Mouse (Mus musculus) kidney, embryonic 16.5 days (tissue): ENCODE measurements at regions not wholly inside any gene's neighbourhood (a gene's known extent, or its start where the extent isn't known, plus 50 kb on each side); places are given as distances from the start of the nearest gene placed in this dataset.

Experiments used
- ATAC-seq: fragments of 200-750 bp; cut with Nextera tagmentation; 2 replicates; pipeline ENCODE4 v1.8.0; 2017; ENCODE audit warnings: moderate TSS enrichment; ENCODE audit not compliant: low FRiP score, low TSS enrichment
- H3K27ac ChIP-seq: fragments of 300-500 bp; sonication (generic); 2 replicates; pipeline ENCODE4 v1.5.1; 2014; ENCODE audit warnings: low read length
- H3K27me3 ChIP-seq: fragments of 300-500 bp; sonication (generic); 2 replicates; pipeline ENCODE4 v1.6.1; 2014; ENCODE audit warnings: low read length, control low read depth, mixed read lengths; ENCODE audit not compliant: insufficient read depth
- H3K36me3 ChIP-seq: fragments of 300-500 bp; sonication (generic); 2 replicates; pipeline ENCODE4 v1.6.1; 2014; ENCODE audit warnings: low read length, control low read depth, mixed read lengths; ENCODE audit not compliant: insufficient read depth
- H3K4me1 ChIP-seq: fragments of 300-500 bp; sonication (generic); 2 replicates; pipeline ENCODE4 v1.6.1; 2014; ENCODE audit warnings: low read length, control low read depth, mixed read lengths; ENCODE audit not compliant: insufficient read depth
- H3K4me2 ChIP-seq: fragments of 300-500 bp; sonication (generic); replicated peaks from 2 replicates; pipeline ENCODE4 v1.6.1; 2014; ENCODE audit warnings: low read depth, low read length
- H3K4me3 ChIP-seq: fragments of 300-500 bp; sonication (generic); 2 replicates; pipeline ENCODE4 v1.5.1; 2014; ENCODE audit warnings: mild to moderate bottlenecking, low read length
- H3K9ac ChIP-seq: fragments of 300-500 bp; sonication (generic); replicated peaks from 2 replicates; pipeline ENCODE4 v1.6.1; 2014; ENCODE audit warnings: low read length
- H3K9me3 ChIP-seq: fragments of 300-500 bp; sonication (generic); 2 replicates; pipeline ENCODE4 v1.6.1; 2016; ENCODE audit warnings: low read length, control low read depth
- WGBS: fragments of 180-500 bp; shearing (Covaris S2); extraction: QIAGEN DNeasy Blood & Tissue Kit; methylation state at CpG from one replicate; pipeline ENCODE4 v1.1.7; 2014; 5-methylcytosine and 5-hydroxymethylcytosine counted together

- H3K27me3 ChIP-seq: no peaks in the 10 kb centered on the region
- H3K36me3 ChIP-seq: no peaks in the 10 kb centered on the region
- no peak overlapping the region for H3K27ac ChIP-seq
- no peaks in the 10 kb centered on the region for H3K4me1 ChIP-seq
- H3K9ac ChIP-seq: no peak overlapping the region
- WGBS: 91% methylated on average over 3 of the region's 3 CpGs
- no peak overlapping the region for H3K4me2 ChIP-seq
- H3K9me3 ChIP-seq: no peaks in the 10 kb centered on the region
- no peak for ATAC-seq
- H3K4me3 ChIP-seq: no peak overlapping the region
Measured at GRCm38 (mm10) chr6:102977122-102977521, 404.2 kb upstream of the Cntn3 start.

- WGBS: 66% methylated on average over 2 of the region's 2 CpGs
- H3K9me3 ChIP-seq: no peaks in the 10 kb centered on the region
- ATAC-seq: no peak
- no peaks in the 10 kb centered on the region for H3K27me3 ChIP-seq
- H3K4me3 ChIP-seq: no peak overlapping the region
- H3K27ac ChIP-seq: no peak overlapping the region
- no peaks in the 10 kb centered on the region for H3K4me1 ChIP-seq
- no peaks in the 10 kb centered on the region for H3K36me3 ChIP-seq
- no peak overlapping the region for H3K9ac ChIP-seq
- H3K4me2 ChIP-seq: no peak overlapping the region
Measured at GRCm38 (mm10) chr6:103023326-103023725, 450.4 kb upstream of the Cntn3 start.

DNA sequence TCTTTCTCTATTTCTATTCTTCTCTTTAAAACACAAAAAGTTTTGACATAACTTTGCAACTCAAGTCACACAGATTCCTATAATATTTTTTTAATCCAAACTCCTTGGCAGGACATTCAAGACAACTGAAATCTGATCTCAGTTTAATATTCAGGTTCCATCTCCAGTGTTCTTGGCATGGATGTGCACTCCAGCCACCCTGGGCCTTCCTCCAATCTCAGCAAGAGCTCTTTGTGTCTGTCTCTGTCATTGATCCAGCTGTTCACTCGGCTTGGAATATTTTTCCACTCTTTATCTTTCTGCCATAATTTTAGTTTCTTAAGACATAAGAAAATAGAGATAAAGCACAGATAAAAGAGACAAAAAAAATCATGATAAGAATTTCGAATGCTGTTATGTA lies 451.1 kb upstream of the Cntn3 start:
- H3K36me3 ChIP-seq: no peaks in the 10 kb centered on the region
- no peak overlapping the region for H3K4me3 ChIP-seq
- WGBS: 67% methylated on average over 2 of the region's 2 CpGs
- H3K4me2 ChIP-seq: no peak overlapping the region
- H3K27ac ChIP-seq: no peak overlapping the region
- H3K9me3 ChIP-seq: no peaks in the 10 kb centered on the region
- H3K27me3 ChIP-seq: no peaks in the 10 kb centered on the region
- H3K9ac ChIP-seq: no peak overlapping the region
- no peak for ATAC-seq
- H3K4me1 ChIP-seq: no peaks in the 10 kb centered on the region

DNA sequence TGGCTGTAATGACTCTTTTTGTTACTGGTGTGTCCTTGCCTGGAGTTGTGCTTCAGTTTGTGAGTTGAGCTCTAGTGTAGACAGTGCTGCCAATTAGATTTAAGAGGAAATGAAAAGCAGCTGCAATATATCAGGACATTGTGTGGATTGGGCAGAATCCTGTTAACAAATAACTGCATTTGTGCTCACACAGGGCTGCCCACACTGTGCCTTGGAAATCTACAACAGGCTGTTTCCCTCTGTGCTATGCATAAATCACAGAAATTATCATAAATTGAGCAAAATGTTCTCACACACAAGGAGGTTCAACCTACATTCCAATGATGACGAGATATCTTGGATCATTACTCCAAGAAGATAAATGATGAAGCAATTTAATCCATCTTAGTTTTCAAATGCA lies 455.2 kb upstream of the Cntn3 start:
- Histone ChIP-seq H3K36me3 (no peaks in the 10 kb centered on the region), H3K4me3 (no peak overlapping the region), H3K27ac (no peak overlapping the region), H3K27me3 (no peaks in the 10 kb centered on the region), H3K9me3 (no peaks in the 10 kb centered on the region), H3K4me2 (no peak overlapping the region), H3K4me1 (no peaks in the 10 kb centered on the region), H3K9ac (no peak overlapping the region)
- no peak for ATAC-seq
- 64% methylated on average over 1 of the region's 1 CpGs for WGBS

DNA sequence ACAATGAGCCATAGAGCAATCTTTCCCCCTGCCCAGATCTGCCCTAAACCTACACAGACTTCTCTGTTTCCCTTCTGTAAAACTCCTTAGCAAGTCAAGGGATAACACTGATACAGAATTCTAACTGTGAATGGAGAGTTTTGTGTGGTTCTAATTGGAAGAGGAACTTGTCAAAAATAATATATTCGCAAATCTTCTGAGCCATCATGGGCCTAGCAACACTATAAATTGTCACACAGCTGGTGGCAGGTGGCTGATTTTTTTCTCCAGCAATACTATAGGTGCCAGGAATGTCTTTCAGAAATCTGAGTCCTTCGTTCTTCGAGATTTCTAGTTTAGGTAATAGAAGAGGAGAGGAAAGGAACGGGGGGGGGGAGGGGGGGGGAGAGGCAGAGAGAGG lies 460.5 kb upstream of the Cntn3 start:
- no peak overlapping the region for H3K27ac ChIP-seq
- H3K36me3 ChIP-seq: no peaks in the 10 kb centered on the region
- 37% methylated on average over 4 of the region's 4 CpGs for WGBS
- no peak overlapping the region for H3K4me3 ChIP-seq
- no peak for ATAC-seq
- no peak overlapping the region for H3K9ac ChIP-seq
- H3K9me3 ChIP-seq: no peaks in the 10 kb centered on the region
- no peaks in the 10 kb centered on the region for H3K4me1 ChIP-seq
- no peak overlapping the region for H3K4me2 ChIP-seq
- no peaks in the 10 kb centered on the region for H3K27me3 ChIP-seq

- Histone ChIP-seq H3K9ac (no peak overlapping the region), H3K27ac (no peak overlapping the region), H3K36me3 (no peaks in the 10 kb centered on the region), H3K4me3 (no peak overlapping the region), H3K27me3 (no peaks in the 10 kb centered on the region), H3K9me3 (no peaks in the 10 kb centered on the region), H3K4me1 (no peaks in the 10 kb centered on the region), H3K4me2 (no peak overlapping the region)
- WGBS: 42% methylated on average over 7 of the region's 7 CpGs
- no peak for ATAC-seq
Measured at GRCm38 (mm10) chr6:103033919-103034318, 461.0 kb upstream of the Cntn3 start.

GRCm38 (mm10) chr6:103060591-103060990 lies 449.8 kb upstream of the Chl1 start:
- H3K27me3 ChIP-seq: no peaks in the 10 kb centered on the region
- no peak overlapping the region for H3K4me3 ChIP-seq
- no peak overlapping the region for H3K27ac ChIP-seq
- no peaks in the 10 kb centered on the region for H3K36me3 ChIP-seq
- H3K4me2 ChIP-seq: no peak overlapping the region
- ATAC-seq: no peak
- WGBS: 82% methylated on average over 5 of the region's 5 CpGs
- H3K9ac ChIP-seq: no peak overlapping the region
- no peaks in the 10 kb centered on the region for H3K9me3 ChIP-seq
- H3K4me1 ChIP-seq: no peaks in the 10 kb centered on the region

GRCm38 (mm10) chr6:103106189-103106588 lies 404.2 kb upstream of the Chl1 start:
- Histone ChIP-seq H3K4me2 (no peak overlapping the region), H3K4me1 (no peaks in the 10 kb centered on the region), H3K27me3 (no peaks in the 10 kb centered on the region), H3K27ac (no peak overlapping the region), H3K36me3 (no peaks in the 10 kb centered on the region), H3K4me3 (no peak overlapping the region), H3K9me3 (no peaks in the 10 kb centered on the region), H3K9ac (no peak overlapping the region)
- no peak for ATAC-seq
- WGBS: 55% methylated on average over 1 of the region's 1 CpGs

DNA sequence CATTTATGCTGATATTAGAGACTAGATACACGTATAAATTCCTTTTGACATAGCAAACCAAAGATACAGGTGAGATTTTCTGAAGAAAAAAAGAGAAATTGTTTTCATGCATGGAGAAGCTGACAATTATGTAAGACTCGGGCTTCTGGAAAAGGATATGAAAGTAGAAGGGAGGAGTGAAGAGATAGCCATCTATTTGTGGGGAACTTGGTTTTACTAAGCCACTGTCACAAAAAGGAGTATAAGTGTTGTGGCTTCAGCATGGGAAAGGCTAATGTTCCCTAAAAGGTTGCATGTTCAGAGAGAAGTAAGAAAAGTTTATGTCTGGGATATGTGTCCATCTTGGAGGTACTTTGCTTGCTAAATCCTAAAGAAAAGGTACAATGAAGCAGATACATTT lies 390.8 kb upstream of the Chl1 start:
- WGBS: 75% methylated on average over 2 of the region's 2 CpGs
- Histone ChIP-seq H3K9me3 (no peaks in the 10 kb centered on the region), H3K36me3 (no peaks in the 10 kb centered on the region), H3K27ac (no peak overlapping the region), H3K4me1 (no peaks in the 10 kb centered on the region), H3K4me2 (no peak overlapping the region), H3K27me3 (no peaks in the 10 kb centered on the region), H3K4me3 (no peak overlapping the region), H3K9ac (no peak overlapping the region)
- ATAC-seq: no peak

- no peak overlapping the region for H3K4me2 ChIP-seq
- H3K27me3 ChIP-seq: no peaks in the 10 kb centered on the region
- WGBS: 61% methylated on average over 5 of the region's 5 CpGs
- H3K4me3 ChIP-seq: no peak overlapping the region
- H3K36me3 ChIP-seq: no peaks in the 10 kb centered on the region
- no peak overlapping the region for H3K27ac ChIP-seq
- no peaks in the 10 kb centered on the region for H3K4me1 ChIP-seq
- ATAC-seq: no peak
- no peak overlapping the region for H3K9ac ChIP-seq
- H3K9me3 ChIP-seq: no peaks in the 10 kb centered on the region
Measured at GRCm38 (mm10) chr6:103140851-103141250, 369.5 kb upstream of the Chl1 start.

DNA sequence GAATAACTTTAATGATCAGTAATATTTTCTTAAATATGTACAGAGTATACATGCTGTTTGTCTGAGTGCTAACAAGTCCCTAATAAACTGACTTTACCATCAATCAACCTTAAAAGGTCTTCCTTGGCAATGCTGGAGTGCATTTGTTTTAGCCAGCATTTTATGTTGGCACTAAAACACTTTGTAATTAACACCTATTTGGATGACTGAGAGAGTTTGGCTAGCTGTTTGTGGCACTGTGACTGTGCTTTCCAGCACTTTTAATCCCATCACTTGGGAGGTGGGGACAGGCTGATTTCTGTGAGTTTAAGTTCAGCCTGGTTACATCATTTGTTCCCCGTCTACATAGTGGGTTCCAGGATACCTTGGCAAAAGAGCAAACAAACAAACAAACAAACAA lies 332.5 kb upstream of the Chl1 start:
- no peak overlapping the region for H3K9ac ChIP-seq
- H3K36me3 ChIP-seq: no peaks in the 10 kb centered on the region
- no peak for ATAC-seq
- H3K9me3 ChIP-seq: no peaks in the 10 kb centered on the region
- H3K4me2 ChIP-seq: no peak overlapping the region
- H3K27ac ChIP-seq: no peak overlapping the region
- no peaks in the 10 kb centered on the region for H3K4me1 ChIP-seq
- H3K4me3 ChIP-seq: no peak overlapping the region
- 28% methylated on average over 1 of the region's 1 CpGs for WGBS
- no peaks in the 10 kb centered on the region for H3K27me3 ChIP-seq
